Mouse (Mus musculus): ENCODE data around the gene Sp4. TPM values are rescaled to one million over a fixed set of nuclear protein-coding genes. Genes with fewer than 3 reads are reported as not detected.

Sp4 gene
- polyA plus RNA-seq, 1 experiment from 2014 or later: 16.8 TPM

GRCm38 (mm10) chr12:118186120-118186880, 114.9 kb downstream of the Sp4 start:
- no peaks in the 10 kb centered on the region for H3K9me3 ChIP-seq (ENCODE audit: control insufficient read depth, low read length)
- no peak overlapping the region for H3K27ac ChIP-seq (ENCODE audit: low read depth, low read length)
- H3K4me1 ChIP-seq (replicated peaks; ENCODE audit: control insufficient read depth, insufficient read depth, low read length): no peaks in the 10 kb centered on the region
- no peaks in the 10 kb centered on the region for H3K36me3 ChIP-seq (ENCODE audit: control insufficient read depth, insufficient read depth, low read length)
- H3K27me3 ChIP-seq (ENCODE audit: control insufficient read depth, insufficient read depth, low read length): no peaks in the 10 kb centered on the region; the same call in 1 of the 2 replicates
- no peak for DNase-seq (ENCODE audit: low spot score)
- H3K4me2 ChIP-seq (replicated peaks; ENCODE audit: low read depth, low read length): no peak overlapping the region
- no peak for ATAC-seq (ENCODE audit: low FRiP score)
- no peak overlapping the region for H3K9ac ChIP-seq (ENCODE audit: low read depth, low read length)
- WGBS: 29% methylated on average over 4 of the region's 4 CpGs
- no peak overlapping the region for H3K4me3 ChIP-seq (ENCODE audit: low read depth, low read length)

Other genes starting within 250 kb of the Sp4 start
- 0.43 and 0.46 TPM in 2 replicates for gene Dnah11, start 102.4 kb downstream of the Sp4 start, polyA plus RNA-seq (2014; fragmentation: Nextera tagmentation; extraction: Ambion mirVana)